Mouse (Mus musculus): ENCODE measurements around the gene Kdelr3.

The Kdelr3 gene

GRCm38 (mm10) chr15:79510425-79510824 lies 5.8 kb upstream of the Kdelr3 start:
- no peak for DNase-seq (ENCODE audit: low read depth, low spot score)

DNA sequence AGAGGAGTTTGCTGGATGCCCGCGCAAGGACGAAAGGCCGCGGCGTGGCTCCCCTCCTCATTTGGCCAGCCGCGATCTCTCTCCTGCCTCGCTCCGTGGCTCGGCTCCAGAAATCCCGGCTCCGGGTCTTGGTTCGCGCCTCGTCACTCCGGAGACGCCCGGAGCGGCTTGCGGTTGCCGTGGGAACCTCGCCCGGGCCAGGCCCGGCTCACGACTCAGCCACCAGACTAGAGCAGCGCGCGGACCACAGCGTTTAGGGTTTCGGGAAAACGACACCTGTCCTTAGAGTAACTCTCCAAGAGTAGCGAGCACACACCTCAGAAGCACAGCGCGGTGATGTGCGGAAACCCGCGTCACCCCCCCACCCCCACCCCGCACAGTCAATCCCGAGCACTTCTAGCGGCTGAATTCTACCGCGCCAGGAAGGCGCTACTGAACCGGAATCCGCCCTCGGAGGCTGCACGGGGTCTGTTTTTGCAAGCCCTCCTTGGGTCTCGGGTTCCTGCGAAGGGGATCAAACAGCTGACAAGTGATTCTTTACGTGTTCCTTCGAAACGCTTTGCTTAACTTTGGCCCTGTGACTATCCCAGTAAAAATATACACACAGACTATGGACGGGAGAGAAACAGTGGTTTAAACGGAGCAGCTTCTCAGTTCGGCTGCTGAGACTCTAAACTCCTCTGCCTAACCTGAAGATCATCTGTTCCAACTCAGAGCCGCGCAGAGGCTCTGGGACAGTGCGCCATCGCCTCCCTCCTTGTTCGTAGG lies 4.5 kb upstream of the Kdelr3 start:
- peak; percentile 89 for DNase-seq (ENCODE audit: low read depth, low spot score)

DNA sequence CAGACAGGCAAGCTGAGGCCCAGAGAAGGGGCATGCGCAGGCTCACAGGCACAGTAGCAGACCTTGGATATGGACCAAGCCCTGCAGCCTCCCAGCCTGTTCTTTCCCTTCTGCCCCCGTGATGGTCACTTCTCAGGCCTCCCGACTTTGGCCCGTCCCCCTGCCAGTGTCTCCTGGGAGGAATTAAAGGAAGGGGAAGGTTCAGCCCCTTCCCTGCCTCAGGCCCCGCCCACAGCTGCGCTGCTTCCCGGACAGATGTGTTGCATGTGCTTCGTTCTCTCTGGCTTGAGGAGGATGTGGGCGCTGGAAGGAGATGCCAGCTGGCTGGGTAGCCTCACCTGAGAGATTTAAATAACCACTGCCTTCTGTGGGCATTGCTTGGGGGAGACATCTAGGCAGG lies 2.3 kb upstream of the Kdelr3 start:
- peak; percentile 64 for DNase-seq (ENCODE audit: low read depth, low spot score)

- DNase-seq (ENCODE audit: low read depth, low spot score) = no peak
These were observed 1.5 kb downstream of the Kdelr3 start for GRCm38 (mm10) chr15:79517710-79518109.

DNA sequence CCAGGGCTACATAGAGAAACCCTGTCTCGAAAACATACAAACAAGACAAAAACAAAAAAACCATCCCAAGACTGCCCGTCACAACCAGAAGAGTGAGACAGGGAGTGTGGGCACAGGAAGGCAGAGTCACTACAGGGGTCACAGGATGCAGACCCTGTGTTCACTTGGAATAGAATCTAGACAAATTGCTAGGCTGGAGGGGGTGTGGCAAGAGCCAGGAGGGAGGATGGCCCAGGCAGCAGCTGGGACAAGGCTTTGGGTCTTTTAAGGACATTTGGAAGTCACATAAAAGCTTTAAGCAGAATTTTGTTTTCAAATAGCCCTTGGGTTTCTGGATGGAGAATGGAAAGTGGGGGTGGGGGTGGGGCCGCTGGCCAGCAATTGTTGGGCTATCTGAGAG lies 2.4 kb downstream of the Kdelr3 start:
- DNase-seq (ENCODE audit: low read depth, low spot score) = no peak

- DNase-seq (ENCODE audit: low read depth, low spot score) = peak; percentile 90
These were observed 3.4 kb downstream of the Kdelr3 start for GRCm38 (mm10) chr15:79519400-79520220.

- no peak for DNase-seq (ENCODE audit: low read depth, low spot score)
These were observed 9.4 kb downstream of the Kdelr3 start for GRCm38 (mm10) chr15:79525564-79525963.

DNA sequence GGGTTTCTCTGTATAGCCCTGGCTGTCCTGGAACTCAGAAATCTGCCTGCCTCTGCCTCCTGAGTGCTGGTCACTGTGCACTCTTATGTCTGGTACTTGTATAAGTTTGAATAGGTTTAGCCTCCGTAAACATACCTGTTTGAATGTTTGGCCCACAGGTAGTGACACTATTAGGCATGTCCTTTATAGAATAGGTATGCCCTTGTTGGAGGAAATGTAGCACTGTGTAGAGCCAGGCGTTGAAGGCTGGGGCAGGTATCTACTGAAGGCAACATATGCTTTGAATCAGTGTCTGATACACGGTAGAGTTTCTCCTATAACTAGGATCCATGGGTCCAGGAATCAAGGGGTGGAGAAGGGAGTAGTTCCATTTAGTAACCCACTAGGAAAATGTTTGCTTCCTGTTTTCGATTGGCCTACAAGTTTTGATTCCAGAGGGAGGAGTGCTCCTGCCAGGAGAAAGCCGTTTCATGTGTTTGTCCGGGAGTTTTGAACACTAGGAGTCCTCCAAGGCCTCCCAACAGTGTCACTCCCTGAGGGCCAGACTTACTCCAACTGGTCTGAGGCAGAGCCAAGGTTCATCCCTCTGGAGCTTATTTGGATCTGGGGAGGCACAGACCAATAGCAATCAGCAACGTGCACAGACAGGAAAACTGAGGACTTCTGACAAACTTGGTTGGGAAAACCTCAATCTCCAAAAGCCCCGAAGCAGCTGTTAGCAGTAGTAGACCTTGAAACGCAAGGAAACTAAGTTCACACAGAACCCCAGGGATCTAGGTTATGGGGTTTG lies 10.0 kb downstream of the Kdelr3 start:
- peak; percentile 53 for DNase-seq (ENCODE audit: low read depth, low spot score)

DNA sequence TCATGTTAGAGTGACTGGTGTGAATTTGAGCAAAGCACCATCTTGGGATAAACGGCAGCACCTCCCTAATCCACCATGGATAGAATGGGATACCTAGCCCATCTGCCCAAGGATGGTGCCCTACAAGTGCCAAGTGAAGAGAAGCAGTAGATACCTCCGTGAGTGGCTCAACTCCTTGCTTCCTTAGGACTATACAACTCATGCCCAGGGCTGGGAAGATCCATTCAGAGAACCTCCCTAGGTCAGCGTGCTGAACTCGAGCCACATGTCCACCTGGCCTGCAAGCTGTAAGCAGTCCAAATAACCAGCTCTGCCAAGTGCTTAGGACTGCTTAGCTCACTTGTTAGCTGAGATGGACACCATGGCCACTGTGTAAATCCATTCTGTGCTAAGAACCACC lies 11.0 kb downstream of the Kdelr3 start:
- no peak for DNase-seq (ENCODE audit: low read depth, low spot score)

DNA sequence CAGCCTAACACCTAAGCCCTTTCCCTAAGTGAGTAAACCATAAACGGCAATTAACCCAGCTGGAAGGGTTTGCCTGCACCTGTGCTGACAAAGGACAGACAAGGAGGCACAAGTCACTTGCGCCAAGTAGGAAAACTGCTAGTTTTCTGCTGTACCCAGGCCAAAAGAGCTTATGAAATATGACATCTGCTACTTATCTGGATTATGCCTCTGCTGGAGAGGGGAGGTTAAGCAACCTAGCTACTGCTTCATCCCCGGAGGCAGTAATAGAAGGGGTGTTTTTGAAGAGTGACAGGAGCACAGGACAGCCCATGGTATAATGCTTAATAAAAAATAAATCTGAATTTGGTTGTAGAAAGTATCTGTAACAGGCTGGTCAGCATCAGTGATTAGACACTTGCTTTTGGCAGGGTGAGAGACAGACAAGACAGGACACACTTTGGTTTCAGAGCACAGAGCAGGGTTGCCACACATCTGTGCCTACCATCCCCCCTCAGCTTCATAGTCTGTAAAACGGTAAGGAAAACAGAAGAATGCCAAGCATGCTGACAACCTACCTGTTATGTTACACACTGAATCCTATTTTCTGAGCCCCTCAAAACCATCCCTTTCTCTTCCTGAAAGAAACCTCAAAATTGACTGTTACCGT lies 11.9 kb downstream of the Kdelr3 start:
- no peak for DNase-seq (ENCODE audit: low read depth, low spot score)

- DNase-seq (ENCODE audit: low read depth, low spot score) = peak; percentile 83
These were observed 13.7 kb downstream of the Kdelr3 start for GRCm38 (mm10) chr15:79529935-79530334.

DNA sequence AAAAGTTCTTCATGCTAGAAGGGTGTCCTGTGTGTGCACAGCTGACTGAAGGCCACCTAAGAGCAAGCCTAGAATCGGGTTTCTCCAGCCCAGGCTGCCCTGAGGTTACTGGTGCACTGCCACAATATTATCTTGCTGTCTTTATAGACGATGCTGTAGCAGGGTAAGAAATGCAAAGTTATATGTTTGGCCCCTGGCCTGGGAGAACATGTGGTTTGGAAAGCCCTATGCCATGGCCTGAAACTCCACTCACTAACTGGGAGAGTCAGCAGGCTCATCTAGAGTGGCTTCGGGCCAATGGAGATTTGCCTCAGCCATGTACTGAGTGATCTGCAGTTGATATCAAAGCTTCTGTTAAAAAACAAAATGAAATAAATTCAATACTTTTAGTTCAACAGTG lies 17.6 kb downstream of the Kdelr3 start:
- no peak for DNase-seq (ENCODE audit: low read depth, low spot score)

GRCm38 (mm10) chr15:79543968-79544367 lies 27.8 kb downstream of the Kdelr3 start:
- DNase-seq (ENCODE audit: low read depth, low spot score) = no peak

- DNase-seq (ENCODE audit: low read depth, low spot score) = no peak
These were observed 29.3 kb downstream of the Kdelr3 start for GRCm38 (mm10) chr15:79545496-79545895.

GRCm38 (mm10) chr15:79545921-79546399 lies 29.7 kb downstream of the Kdelr3 start:
- DNase-seq (ENCODE audit: low read depth, low spot score) = peak; percentile 76

DNA sequence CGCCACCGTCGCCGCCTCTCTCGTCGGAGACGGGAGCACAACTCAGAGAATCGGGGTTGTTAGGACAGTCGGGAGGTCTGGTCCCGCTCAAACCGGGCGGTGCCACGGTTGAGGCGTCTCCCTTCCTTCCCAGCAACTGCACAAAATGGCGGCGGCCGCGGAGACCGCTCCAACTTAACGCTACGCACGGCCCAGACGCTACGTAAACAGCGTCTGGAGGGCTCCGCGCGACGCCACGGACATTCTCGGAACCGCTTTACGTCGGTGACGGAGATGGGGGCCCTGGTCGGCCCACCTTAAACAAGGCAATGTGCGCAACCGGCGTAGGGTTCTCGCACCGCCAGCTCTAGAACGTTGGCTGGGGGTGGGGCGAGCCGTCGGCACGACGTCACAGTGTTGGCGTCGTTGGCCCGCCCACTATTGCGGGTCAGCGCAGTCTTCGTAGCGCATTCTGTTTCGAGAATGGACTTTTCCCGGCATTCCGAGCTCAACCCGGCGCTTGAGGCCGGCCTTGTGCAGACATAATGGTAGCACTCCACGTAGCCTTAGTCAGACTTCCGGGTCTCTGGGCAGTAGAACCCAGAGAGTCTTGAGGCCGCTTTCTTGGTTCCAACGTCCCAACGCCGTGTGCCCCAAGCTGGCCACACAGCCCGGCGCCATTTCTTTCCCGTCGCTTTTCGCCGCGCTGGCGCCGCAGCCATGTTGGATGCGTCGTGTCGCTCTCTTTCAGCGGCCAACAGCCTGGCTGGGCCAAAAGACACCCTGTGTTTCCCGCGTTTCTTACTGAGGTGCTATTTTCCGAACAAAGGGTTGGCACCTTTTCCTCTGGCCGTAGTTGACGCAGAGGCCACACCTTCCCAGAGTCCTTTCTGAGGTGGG lies 30.4 kb downstream of the Kdelr3 start, which contains the start of gene Ddx17:
Gene Ddx17, minus strand, starts transcription at position 332 of the 879 bp plus-strand sequence.
- DNase-seq (ENCODE audit: low read depth, low spot score) = peak; percentile 98

DNA sequence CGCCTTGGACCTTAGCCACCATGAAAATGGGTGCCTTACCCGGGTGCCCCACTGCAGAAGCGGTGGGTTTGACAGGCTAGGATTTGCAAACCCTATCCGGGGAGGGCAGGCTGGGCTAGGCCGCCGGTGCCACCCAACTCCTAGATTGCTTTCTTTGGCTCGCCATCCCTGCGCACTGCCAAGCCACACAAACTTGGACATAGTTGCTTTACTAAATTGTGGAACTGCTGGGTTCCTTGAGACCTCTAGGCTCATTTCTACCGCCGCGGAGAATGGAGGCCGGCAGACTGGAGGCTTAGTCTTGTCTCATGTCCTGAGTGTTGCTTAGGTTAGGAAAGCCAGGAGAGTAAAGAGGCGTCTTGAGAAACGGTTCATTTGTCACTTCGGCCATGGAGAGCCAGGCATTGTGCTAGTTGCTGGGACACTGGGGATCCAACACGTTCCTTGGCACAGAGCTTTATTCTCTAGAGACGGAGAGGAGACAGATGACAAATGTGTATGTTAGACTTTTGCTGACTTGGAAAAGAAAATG lies 31.1 kb downstream of the Kdelr3 start:
- no peak for DNase-seq (ENCODE audit: low read depth, low spot score)

DNA sequence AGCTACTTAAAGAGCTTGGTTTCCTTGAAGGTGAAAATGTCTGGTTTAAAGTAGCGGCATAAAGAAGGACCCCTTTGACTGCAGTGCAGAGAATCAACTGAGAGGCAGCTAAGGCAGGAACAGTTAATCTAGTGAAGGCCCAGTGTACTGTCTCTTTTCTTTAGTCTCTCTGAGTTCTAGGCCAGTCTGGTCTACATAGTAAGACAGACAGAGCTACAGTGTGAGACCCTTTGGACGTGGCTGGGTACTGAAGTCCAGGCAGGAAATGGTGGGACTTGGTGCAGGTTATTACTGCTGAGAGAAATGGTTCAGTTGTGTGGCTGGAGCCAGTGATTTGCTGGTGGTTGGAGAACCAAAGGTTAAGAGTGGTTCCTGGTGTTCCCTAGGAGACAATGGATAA lies 32.0 kb downstream of the Kdelr3 start:
- DNase-seq (ENCODE audit: low read depth, low spot score) = no peak

DNA sequence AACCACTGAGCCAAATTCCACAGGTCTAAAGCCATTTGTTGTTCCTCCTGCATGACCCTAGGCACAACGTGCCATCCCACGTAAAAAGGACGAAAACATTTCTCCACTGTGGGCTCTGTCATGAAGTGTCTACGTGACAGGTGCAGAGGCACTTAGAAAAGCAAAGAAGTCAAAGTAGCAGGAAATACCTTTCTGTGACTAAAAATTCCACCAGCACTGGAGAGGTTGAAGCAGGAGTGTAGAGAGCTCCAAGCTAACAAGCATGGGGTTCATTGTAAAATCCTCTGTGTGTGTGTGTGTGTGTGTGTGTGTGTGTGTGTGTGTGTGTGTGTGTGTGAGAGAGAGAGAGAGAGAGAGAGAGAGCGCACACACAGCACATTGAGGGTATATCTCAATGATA lies 36.4 kb downstream of the Kdelr3 start:
- DNase-seq (ENCODE audit: low read depth, low spot score) = no peak

DNA sequence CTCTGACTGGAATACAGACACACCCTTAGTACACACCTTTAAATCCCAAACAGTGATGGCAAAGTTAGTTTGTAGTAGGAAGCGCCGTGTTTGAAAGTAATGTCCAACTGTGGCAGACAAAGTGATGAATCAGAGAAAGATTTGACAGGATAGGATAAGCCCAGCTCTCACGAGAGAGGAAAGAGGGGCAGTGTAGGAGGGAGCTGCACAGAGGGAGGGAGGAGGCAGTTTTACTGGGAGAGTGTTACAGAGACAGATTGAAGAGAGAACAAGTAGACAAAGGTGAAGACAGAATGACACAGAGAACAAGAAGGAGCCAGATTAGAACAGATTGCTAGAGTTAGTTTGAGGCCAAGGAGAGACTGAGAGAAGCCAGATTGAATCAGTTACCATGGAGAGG lies 43.4 kb downstream of the Kdelr3 start:
- no peak for DNase-seq (ENCODE audit: low read depth, low spot score)

Measured in ZHBTc4 (cell line).